Mouse (Mus musculus) MEL (cell line): ENCODE measurements around the gene Rbpj. TPM values are rescaled to one million over a fixed set of nuclear protein-coding genes. Genes with fewer than 3 reads are reported as not detected.

ENCODE experiments used
- DNase-seq: peaks from one replicate; pipeline ENCODE4 v3.0.0; 2011; ENCODE audit warnings: low read depth, low spot score
- H3K27ac ChIP-seq: 2 replicates; pipeline ENCODE4 v1.5.1; 2012; ENCODE audit warnings: low read depth, mild to moderate bottlenecking, control low read depth, low read length, moderate library complexity; ENCODE audit not compliant: control insufficient read depth
- H3K27me3 ChIP-seq, 2 experiments: fragments of 150-350 bp in 1 of 2; sonication (generic) in 1 of 2; 2 replicates each; pipeline ENCODE4 v1.6.1; 2012; ENCODE audit warnings: low read length in 2 of 2, mild to moderate bottlenecking in 2 of 2, improper control_type of control experiment in 1 of 2, moderate library complexity in 1 of 2; ENCODE audit not compliant: insufficient read depth in 2 of 2, control insufficient read depth in 1 of 2
- H3K36me3 ChIP-seq, 2 experiments: 2 replicates each; pipeline ENCODE4 v1.6.1; 2012 to 2014; ENCODE audit warnings: low read length in 2 of 2, improper control_type of control experiment in 1 of 2, inconsistent platforms in 1 of 2, mild to moderate bottlenecking in 1 of 2; ENCODE audit not compliant: insufficient read depth in 2 of 2, control insufficient read depth in 1 of 2
- H3K4me1 ChIP-seq, 2 experiments: fragments of 150-350 bp in 1 of 2; sonication (generic) in 1 of 2; 2 replicates each; pipeline ENCODE4 v1.6.1; 2012; ENCODE audit warnings: low read length in 2 of 2, improper control_type of control experiment in 1 of 2, mild to moderate bottlenecking in 1 of 2; ENCODE audit not compliant: insufficient read depth in 2 of 2, control insufficient read depth in 1 of 2
- H3K4me3 ChIP-seq, 2 experiments: fragments of 150-350 bp in 1 of 2; sonication (generic) in 1 of 2; 2 replicates each; pipeline ENCODE4 v1.5.1; 2012; ENCODE audit warnings: low read depth in 2 of 2, low read length in 2 of 2, mild to moderate bottlenecking in 2 of 2, moderate library complexity in 2 of 2, control low read depth in 1 of 2, improper control_type of control experiment in 1 of 2; ENCODE audit not compliant: control insufficient read depth in 1 of 2, insufficient read depth in 1 of 2
- H3K79me2 ChIP-seq: 2 replicates; pipeline ENCODE4 v1.6.1; 2012; ENCODE audit warnings: mild to moderate bottlenecking, low read length, moderate library complexity; ENCODE audit not compliant: control insufficient read depth, poor library complexity, insufficient read depth
- H3K9ac ChIP-seq: 2 replicates; pipeline ENCODE4 v1.6.1; 2012; ENCODE audit warnings: low read depth, mild to moderate bottlenecking, control low read depth, low read length, moderate library complexity; ENCODE audit not compliant: control insufficient read depth, poor library complexity, severe bottlenecking
- H3K9me3 ChIP-seq: fragments of 150-350 bp; sonication (generic); replicated peaks from 2 replicates; pipeline ENCODE4 v1.6.1; 2012; ENCODE audit warnings: mild to moderate bottlenecking, low read length, improper control_type of control experiment, moderate library complexity; ENCODE audit not compliant: insufficient read depth
- CHD2 ChIP-seq: IDR thresholded peaks from 2 replicates; pipeline ENCODE4 v1.6.1; 2011; ENCODE audit warnings: low read length, improper control_type of control experiment
- E2F4 ChIP-seq: IDR thresholded peaks from 2 replicates; pipeline ENCODE4 v1.6.1; 2011; ENCODE audit warnings: low read depth, low read length, improper control_type of control experiment, borderline replicate concordance
- ETS1 ChIP-seq: IDR thresholded peaks from 2 replicates; pipeline ENCODE4 v1.6.1; 2012; ENCODE audit warnings: low read depth, mild to moderate bottlenecking, inconsistent platforms, low read length, improper control_type of control experiment, moderate library complexity
- GABPA ChIP-seq: IDR thresholded peaks from 2 replicates; pipeline ENCODE4 v1.6.1; 2012; ENCODE audit warnings: low read depth, mild to moderate bottlenecking, inconsistent platforms, low read length, improper control_type of control experiment, moderate library complexity
- GATA1 ChIP-seq: IDR thresholded peaks from 2 replicates; pipeline ENCODE4 v1.6.1; 2011; ENCODE audit warnings: low read depth, low read length, improper control_type of control experiment
- HCFC1 ChIP-seq: IDR thresholded peaks from 2 replicates; pipeline ENCODE4 v1.6.1; 2012; ENCODE audit warnings: low read depth, mild to moderate bottlenecking, inconsistent platforms, low read length, improper control_type of control experiment, moderate library complexity
- JUND ChIP-seq: IDR thresholded peaks from 2 replicates; pipeline ENCODE4 v1.6.1; 2011; ENCODE audit warnings: low read depth, mild to moderate bottlenecking, improper control_type of control experiment, low read length
- MAZ ChIP-seq: IDR thresholded peaks from 2 replicates; pipeline ENCODE4 v1.6.1; 2012; ENCODE audit warnings: low read depth, mild to moderate bottlenecking, inconsistent platforms, low read length, improper control_type of control experiment
- MEF2A ChIP-seq: IDR thresholded peaks from 2 replicates; pipeline ENCODE4 v1.6.1; 2014; ENCODE audit warnings: low read depth, mild to moderate bottlenecking, inconsistent platforms, low read length, improper control_type of control experiment; ENCODE audit not compliant: poor library complexity, insufficient replicate concordance, severe bottlenecking; ENCODE audit errors: extremely low read depth
- MXI1 ChIP-seq: IDR thresholded peaks from 2 replicates; pipeline ENCODE4 v1.6.1; 2011; ENCODE audit warnings: mild to moderate bottlenecking, low read depth, low read length, improper control_type of control experiment
- MYB ChIP-seq: IDR thresholded peaks from 2 replicates; pipeline ENCODE4 v1.6.1; 2011; ENCODE audit warnings: mild to moderate bottlenecking, low read depth, low read length, improper control_type of control experiment
- MYC ChIP-seq: IDR thresholded peaks from 2 replicates; pipeline ENCODE4 v1.6.1; 2011; ENCODE audit warnings: low read depth, mild to moderate bottlenecking, low read length, improper control_type of control experiment, moderate library complexity
- NELFE ChIP-seq: IDR thresholded peaks from 2 replicates; pipeline ENCODE4 v1.6.1; 2011; ENCODE audit warnings: low read depth, low read length, improper control_type of control experiment
- RCOR1 ChIP-seq: IDR thresholded peaks from 2 replicates; pipeline ENCODE4 v1.6.1; 2012; ENCODE audit warnings: low read depth, mild to moderate bottlenecking, inconsistent platforms, low read length, improper control_type of control experiment
- SMC3 ChIP-seq: IDR thresholded peaks from 2 replicates; pipeline ENCODE4 v1.6.1; 2011; ENCODE audit warnings: low read depth, low read length, improper control_type of control experiment
- TAL1 ChIP-seq: IDR thresholded peaks from 2 replicates; pipeline ENCODE4 v1.6.1; 2012; ENCODE audit warnings: mild to moderate bottlenecking, inconsistent platforms, low read length, moderate library complexity, mixed read lengths
- TBP ChIP-seq: IDR thresholded peaks from 2 replicates; pipeline ENCODE4 v1.8.0; 2011; ENCODE audit warnings: low read depth, low read length, improper control_type of control experiment
- UBTF ChIP-seq: IDR thresholded peaks from 2 replicates; pipeline ENCODE4 v1.6.1; 2012; ENCODE audit warnings: low read depth, mild to moderate bottlenecking, inconsistent platforms, low read length, improper control_type of control experiment, moderate library complexity, borderline replicate concordance; ENCODE audit not compliant: insufficient read depth
- USF1 ChIP-seq: IDR thresholded peaks from 2 replicates; pipeline ENCODE4 v1.6.1; 2014; ENCODE audit warnings: low read depth, mild to moderate bottlenecking, inconsistent platforms, low read length, improper control_type of control experiment, moderate library complexity
- ZKSCAN1 ChIP-seq: IDR thresholded peaks from 2 replicates; pipeline ENCODE4 v1.6.1; 2012; ENCODE audit warnings: low read depth, mild to moderate bottlenecking, inconsistent platforms, low read length, improper control_type of control experiment, moderate library complexity
- ZNF384 ChIP-seq: IDR thresholded peaks from 2 replicates; pipeline ENCODE4 v1.6.1; 2012; ENCODE audit warnings: low read depth, mild to moderate bottlenecking, inconsistent platforms, low read length, improper control_type of control experiment
- polyA plus RNA-seq, 2 experiments: library from polyadenylated mRNA; stranded (reverse) in 1 of 2; unstranded in 1 of 2; fragments of >175 nt in 1 of 2; fragments of >200 nt in 1 of 2; gene quantifications; 2 replicates each; pipeline versions ENCODE4 v1.2.1 to v1.2.4; 2012; ENCODE audit warnings: low replicate concordance in 2 of 2, low read depth in 1 of 2; ENCODE audit not compliant: insufficient read length in 2 of 2, insufficient read depth in 1 of 2, missing spikeins in 1 of 2
- total RNA-seq: library from RNA; depleted of rRNA; stranded (reverse); fragments of 300-350 nt; gene quantifications from 2 replicates; pipeline ENCODE4 v1.2.3, GENCODE M21; 2012

Gene Rbpj
- total and polyA plus RNA-seq, 3 experiments: 6.0 to 34.5 (median 19.1) TPM

DNA sequence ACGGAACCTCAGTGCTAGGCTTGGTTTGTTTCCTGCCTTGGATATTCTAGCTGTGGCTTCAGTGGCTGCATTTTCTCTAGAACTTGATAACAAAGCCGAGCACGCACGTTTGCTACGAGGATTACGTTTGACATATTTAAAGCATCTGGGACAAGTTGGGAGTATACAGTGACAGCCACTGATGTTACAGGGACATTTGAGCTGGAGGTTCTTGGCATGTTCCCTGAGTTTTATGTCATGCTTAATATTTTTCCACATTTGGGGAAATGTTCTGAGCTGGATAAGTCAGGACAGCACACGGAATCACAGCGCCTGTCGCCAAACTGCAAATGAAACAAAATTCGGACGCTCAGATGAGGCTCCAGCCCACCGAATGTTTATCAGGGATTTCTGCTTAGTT is 69.1 kb downstream of the Rbpj start:
- TF ChIP-seq TBP: no peak
- TF ChIP-seq HCFC1: no peak
- no peak for TF ChIP-seq MEF2A
- no peak for TF ChIP-seq MYB
- TF ChIP-seq MAZ: no peak
- no peak for TF ChIP-seq MYC
- TF ChIP-seq USF1: no peak
- no peak for TF ChIP-seq NELFE
- TF ChIP-seq ZNF384: no peak
- no peak for TF ChIP-seq ZKSCAN1
- no peak for TF ChIP-seq JUND
- no peak for TF ChIP-seq MXI1
- no peak for TF ChIP-seq GATA1
- no peak for TF ChIP-seq RCOR1
- no peak for TF ChIP-seq E2F4
- TF ChIP-seq TAL1: no peak
- TF ChIP-seq SMC3: no peak
- no peak for TF ChIP-seq GABPA
- no peak for TF ChIP-seq CHD2
- TF ChIP-seq, all 39 proteins: peak for 0
- Histone ChIP-seq H3K4me1 (no peaks in the 10 kb centered on the region), H3K27me3 (no peaks in the 10 kb centered on the region), H3K4me3 (no peak overlapping the region), H3K79me2 (no peaks in the 10 kb centered on the region), H3K36me3 (no peaks in the 10 kb centered on the region), H3K9me3 (no peaks in the 10 kb centered on the region), H3K27ac (no peak overlapping the region), H3K9ac (no peak overlapping the region)
- no peak for DNase-seq

DNA sequence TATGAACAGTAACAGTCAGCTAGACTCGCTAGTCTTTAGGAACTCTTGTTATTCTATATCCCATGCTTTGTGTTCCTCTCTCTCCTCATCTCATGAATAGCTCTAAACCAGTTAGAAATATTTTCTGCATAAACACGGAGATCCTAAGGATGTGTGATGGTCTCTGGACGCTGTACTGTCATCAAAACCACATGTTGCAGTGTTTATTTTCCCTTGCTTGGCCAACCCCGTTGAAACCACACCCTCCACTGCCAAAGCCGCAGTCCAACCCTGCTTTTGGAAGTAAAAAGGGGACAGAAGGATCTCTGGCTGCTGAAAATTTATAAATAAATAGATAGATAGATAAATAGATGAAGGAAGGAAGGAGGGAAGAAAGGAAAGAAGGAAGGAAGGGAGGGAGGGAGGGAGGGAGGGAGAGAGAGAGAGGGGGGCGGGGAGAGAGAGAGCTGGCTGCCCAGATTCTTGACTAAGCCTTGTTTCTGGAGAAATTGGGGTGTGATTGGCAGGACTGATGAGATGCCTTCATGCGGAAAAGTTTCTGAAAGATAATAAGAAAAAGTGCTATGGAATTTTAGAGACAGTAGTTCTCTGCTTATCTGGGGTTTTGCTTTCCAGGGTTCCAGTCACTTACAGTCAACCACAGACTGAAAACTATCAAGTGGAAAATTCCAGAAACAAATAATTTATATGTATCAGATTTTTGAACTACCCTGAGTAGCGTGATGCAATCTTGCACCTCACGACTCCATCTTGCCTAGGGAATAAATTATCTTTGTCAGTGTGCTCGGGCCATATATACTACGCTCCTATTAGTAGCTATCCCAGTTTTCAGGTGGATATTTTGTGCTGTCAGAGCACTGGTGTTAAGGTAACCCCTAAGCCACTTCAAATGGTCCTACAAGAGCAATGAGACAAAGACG is 70.9 kb downstream of the Rbpj start:
- no peaks in the 10 kb centered on the region for H3K27me3 ChIP-seq
- no peaks in the 10 kb centered on the region for H3K36me3 ChIP-seq
- TF ChIP-seq ETS1 (no peak), TAL1 (no peak), MYC (no peak), RCOR1 (no peak), CHD2 (no peak), UBTF (no peak)
- TF ChIP-seq, all 39 proteins: peak for 0
- H3K79me2 ChIP-seq: no peaks in the 10 kb centered on the region
- H3K27ac ChIP-seq: no peak overlapping the region
- no peak for DNase-seq
- no peaks in the 10 kb centered on the region for H3K9me3 ChIP-seq
- H3K9ac ChIP-seq: no peak overlapping the region
- H3K4me1 ChIP-seq: no peaks in the 10 kb centered on the region
- H3K4me3 ChIP-seq: no peak overlapping the region
